Mouse (Mus musculus): Measurements from ENCODE around the gene Adm. TPM values are rescaled to one million over a fixed set of nuclear protein-coding genes. Genes with fewer than 3 reads are reported as not detected.

Gene Adm
- polyA plus RNA-seq, 1 experiment from 2014 or later = 3.1 TPM

DNA sequence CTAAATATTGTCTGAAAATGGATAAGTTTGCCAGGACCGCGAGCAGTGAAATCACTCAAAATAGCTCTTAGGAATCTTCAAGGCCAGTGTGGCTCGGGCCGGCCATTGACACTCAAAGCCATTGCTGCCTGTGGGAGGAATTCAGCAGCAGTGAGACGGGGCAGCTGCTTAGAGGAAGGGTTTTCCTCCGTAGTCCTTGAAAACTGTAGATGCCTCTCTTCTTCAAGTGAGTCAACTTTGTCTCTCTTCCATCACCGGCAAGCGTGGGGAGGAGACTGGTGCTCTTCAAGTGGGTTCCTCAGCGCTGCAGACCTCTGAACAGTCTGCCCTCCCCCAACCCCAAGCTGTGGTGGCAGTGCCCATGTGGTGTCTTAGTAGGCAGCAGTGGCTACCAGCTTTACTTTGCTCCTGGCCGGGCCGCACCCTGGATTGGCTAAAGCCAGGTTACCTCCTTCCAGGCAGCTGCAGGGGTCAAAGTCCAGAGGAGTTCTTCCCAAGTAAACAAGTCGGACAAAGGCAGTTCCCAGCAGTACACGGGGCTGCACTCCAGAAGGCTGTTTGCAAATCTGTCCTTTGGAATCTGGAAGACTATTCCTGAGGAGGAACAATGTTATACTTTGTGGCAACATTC, 21.1 kb downstream of the Adm start:
- H3K4me2 ChIP-seq (replicated peaks) = no peak overlapping the region
- H3K27me3 ChIP-seq = no peaks in the 10 kb centered on the region
- H3K4me3 ChIP-seq = no peak overlapping the region
- H3K4me1 ChIP-seq = no peaks in the 10 kb centered on the region
- no peak overlapping the region for H3K27ac ChIP-seq
- no peak overlapping the region for H3K9ac ChIP-seq
- ATAC-seq (ENCODE audit: low FRiP score, low read depth) = no peak
- no peaks in the 10 kb centered on the region for H3K36me3 ChIP-seq
- H3K9me3 ChIP-seq = no peaks in the 10 kb centered on the region
- WGBS = 78% methylated on average over 13 of the region's 13 CpGs

DNA sequence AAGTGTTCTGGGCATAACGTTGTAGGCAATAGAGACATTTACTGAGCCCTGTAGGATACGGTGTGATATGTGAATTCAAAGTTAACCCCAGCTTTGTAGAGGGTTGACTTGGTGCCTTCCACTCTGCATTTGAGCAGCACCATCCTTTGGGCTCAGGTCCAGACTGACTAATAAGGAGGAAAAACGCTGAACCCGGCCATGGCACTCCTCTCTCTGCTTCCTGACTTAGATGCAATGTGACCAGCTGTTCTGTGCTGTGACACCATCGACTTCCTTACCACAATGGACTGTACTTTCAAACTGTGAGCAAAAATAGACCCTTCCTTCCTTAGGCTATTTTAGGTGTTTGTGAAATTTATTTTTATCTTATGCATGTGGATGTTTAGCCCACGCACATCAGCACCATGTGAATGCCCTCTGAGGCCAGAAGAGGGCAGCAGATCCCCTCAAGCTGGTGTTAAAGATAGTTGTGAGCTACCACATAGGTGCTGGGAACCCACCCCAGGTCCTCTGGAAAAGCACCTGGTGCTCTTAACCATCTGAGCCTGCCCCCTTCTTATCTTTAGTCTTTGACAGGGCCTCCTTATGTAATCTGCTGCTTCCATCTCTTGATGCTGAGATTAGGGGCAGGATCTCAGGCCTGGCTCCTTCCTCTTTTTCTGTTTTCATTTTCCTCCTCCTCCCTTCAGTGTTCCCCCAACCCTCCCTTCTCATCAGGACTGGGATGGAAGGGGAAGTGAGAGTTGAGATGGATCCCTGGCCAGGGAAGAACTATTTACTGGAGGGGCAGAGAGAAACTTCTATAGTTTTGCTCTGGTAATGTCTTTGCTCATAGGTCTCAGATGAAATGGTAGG, 21.9 kb downstream of the Adm start:
- H3K4me2 ChIP-seq (replicated peaks) = no peak overlapping the region
- ATAC-seq (ENCODE audit: low FRiP score, low read depth) = no peak
- no peaks in the 10 kb centered on the region for H3K4me1 ChIP-seq
- no peaks in the 10 kb centered on the region for H3K27me3 ChIP-seq
- no peak overlapping the region for H3K27ac ChIP-seq
- no peaks in the 10 kb centered on the region for H3K36me3 ChIP-seq
- no peaks in the 10 kb centered on the region for H3K9me3 ChIP-seq
- H3K9ac ChIP-seq = no peak overlapping the region
- H3K4me3 ChIP-seq = no peak overlapping the region
- WGBS = 86% methylated on average over 6 of the region's 6 CpGs

GRCm38 (mm10) chr7:110650491-110650890, 23.0 kb downstream of the Adm start:
- 41% methylated on average over 4 of the region's 4 CpGs for WGBS
- Histone ChIP-seq H3K4me2 (replicated peaks) (no peak overlapping the region), H3K4me1 (no peaks in the 10 kb centered on the region), H3K9ac (no peak overlapping the region), H3K9me3 (no peaks in the 10 kb centered on the region), H3K4me3 (no peak overlapping the region), H3K36me3 (no peaks in the 10 kb centered on the region), H3K27me3 (no peaks in the 10 kb centered on the region), H3K27ac (no peak overlapping the region)
- ATAC-seq (ENCODE audit: low FRiP score, low read depth) = no peak

DNA sequence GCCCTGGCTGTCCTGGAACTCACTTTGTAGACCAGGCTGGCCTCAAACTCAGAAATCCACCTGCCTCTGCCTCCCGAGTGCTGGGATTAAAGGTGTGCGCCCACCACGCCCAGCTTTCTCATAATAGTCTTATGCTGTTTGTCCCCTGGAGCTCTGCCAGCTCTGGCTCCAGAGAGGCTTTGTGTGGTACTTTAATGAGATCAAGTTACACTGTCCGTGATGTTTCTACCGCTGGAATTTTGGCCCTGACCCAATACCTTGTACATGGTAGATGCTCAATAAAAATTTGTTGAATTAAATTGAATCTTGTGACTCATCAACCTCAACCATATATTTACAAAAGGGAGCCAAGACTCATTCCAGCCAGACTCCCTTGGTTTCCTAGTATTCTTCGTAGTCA, 23.6 kb downstream of the Adm start:
- 67% methylated on average over 6 of the region's 6 CpGs for WGBS
- Histone ChIP-seq H3K4me1 (no peaks in the 10 kb centered on the region), H3K36me3 (no peaks in the 10 kb centered on the region), H3K9me3 (no peaks in the 10 kb centered on the region), H3K9ac (no peak overlapping the region), H3K4me3 (no peak overlapping the region), H3K27me3 (no peaks in the 10 kb centered on the region), H3K27ac (no peak overlapping the region), H3K4me2 (replicated peaks) (no peak overlapping the region)
- ATAC-seq (ENCODE audit: low FRiP score, low read depth) = no peak

DNA sequence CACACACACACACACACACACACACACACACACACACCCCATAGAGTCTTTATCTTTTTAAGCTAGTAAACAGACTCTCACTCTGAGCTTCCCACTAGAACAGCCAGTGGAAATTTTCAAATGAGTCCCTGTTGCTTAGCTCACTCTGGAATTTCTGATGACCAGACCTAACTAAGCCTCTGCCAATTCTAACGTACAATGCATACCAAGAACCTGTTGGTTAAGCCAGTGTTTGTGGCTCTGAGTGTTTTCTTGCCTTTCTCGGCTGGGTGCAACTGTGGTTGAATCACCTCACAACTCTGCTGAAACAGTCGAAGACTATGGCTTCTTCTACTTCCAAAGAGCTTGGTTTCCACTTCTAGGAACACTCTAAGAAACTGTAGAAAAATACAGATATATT, 27.8 kb downstream of the Adm start:
- H3K9ac ChIP-seq = no peak overlapping the region
- H3K4me3 ChIP-seq = no peak overlapping the region
- H3K27me3 ChIP-seq = no peaks in the 10 kb centered on the region
- no peaks in the 10 kb centered on the region for H3K4me1 ChIP-seq
- H3K9me3 ChIP-seq = no peaks in the 10 kb centered on the region
- no peak overlapping the region for H3K27ac ChIP-seq
- H3K4me2 ChIP-seq (replicated peaks) = no peak overlapping the region
- no peaks in the 10 kb centered on the region for H3K36me3 ChIP-seq
- WGBS = 77% methylated on average over 3 of the region's 3 CpGs
- no peak for ATAC-seq (ENCODE audit: low FRiP score, low read depth)

DNA sequence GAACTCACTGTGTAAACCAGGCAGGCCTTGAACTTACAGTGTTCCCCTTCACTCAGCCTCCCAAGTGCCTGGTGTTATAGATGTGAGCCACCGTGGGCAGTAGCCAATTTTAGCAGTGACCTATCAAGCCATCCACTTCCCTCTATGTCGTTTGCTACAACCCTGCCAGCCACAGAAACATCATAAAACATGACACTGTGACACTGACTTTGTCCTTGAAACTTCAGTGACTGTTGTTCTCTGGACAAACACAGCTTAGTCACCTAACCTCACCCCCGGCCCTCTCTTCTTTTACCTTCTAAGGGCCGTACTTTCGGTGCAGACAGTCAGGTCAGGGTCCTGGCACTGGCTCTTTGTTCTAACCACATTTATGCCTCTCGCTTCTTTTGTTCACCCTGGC, 28.5 kb downstream of the Adm start:
- 67% methylated on average over 6 of the region's 6 CpGs for WGBS
- H3K9me3 ChIP-seq = no peaks in the 10 kb centered on the region

GRCm38 (mm10) chr7:110658378-110658928, 31.0 kb downstream of the Adm start:
- Histone ChIP-seq H3K36me3 (no peaks in the 10 kb centered on the region), H3K4me2 (replicated peaks) (no peak overlapping the region), H3K27me3 (no peaks in the 10 kb centered on the region), H3K9me3 (peaks cover 4% of the 10 kb centered on the region; the same call in 1 of the 2 replicates), H3K4me1 (no peaks in the 10 kb centered on the region), H3K9ac (no peak overlapping the region), H3K4me3 (no peak overlapping the region), H3K27ac (no peak overlapping the region)
- no peak for ATAC-seq (ENCODE audit: low FRiP score, low read depth)
- 59% methylated on average over 3 of the region's 3 CpGs for WGBS

More for the DNA sequence above, 28.5 kb downstream of the Adm start:
- Histone ChIP-seq H3K4me3 (no peak overlapping the region), H3K36me3 (no peaks in the 10 kb centered on the region), H3K27ac (no peak overlapping the region), H3K9ac (no peak overlapping the region), H3K4me2 (replicated peaks) (no peak overlapping the region), H3K27me3 (no peaks in the 10 kb centered on the region), H3K4me1 (no peaks in the 10 kb centered on the region)
- no peak for ATAC-seq (ENCODE audit: low FRiP score, low read depth)

GRCm38 (mm10) chr7:110666537-110666936, 39.1 kb downstream of the Adm start:
- no peaks in the 10 kb centered on the region for H3K4me1 ChIP-seq
- WGBS = 59% methylated on average over 5 of the region's 5 CpGs
- no peak overlapping the region for H3K4me2 ChIP-seq (replicated peaks)
- H3K27ac ChIP-seq = no peak overlapping the region
- peaks cover 4% of the 10 kb centered on the region; the same call in 1 of the 2 replicates for H3K9me3 ChIP-seq
- no peak for ATAC-seq (ENCODE audit: low FRiP score, low read depth)
- no peak overlapping the region for H3K9ac ChIP-seq
- H3K4me3 ChIP-seq = no peak overlapping the region
- no peaks in the 10 kb centered on the region for H3K36me3 ChIP-seq
- no peaks in the 10 kb centered on the region for H3K27me3 ChIP-seq

DNA sequence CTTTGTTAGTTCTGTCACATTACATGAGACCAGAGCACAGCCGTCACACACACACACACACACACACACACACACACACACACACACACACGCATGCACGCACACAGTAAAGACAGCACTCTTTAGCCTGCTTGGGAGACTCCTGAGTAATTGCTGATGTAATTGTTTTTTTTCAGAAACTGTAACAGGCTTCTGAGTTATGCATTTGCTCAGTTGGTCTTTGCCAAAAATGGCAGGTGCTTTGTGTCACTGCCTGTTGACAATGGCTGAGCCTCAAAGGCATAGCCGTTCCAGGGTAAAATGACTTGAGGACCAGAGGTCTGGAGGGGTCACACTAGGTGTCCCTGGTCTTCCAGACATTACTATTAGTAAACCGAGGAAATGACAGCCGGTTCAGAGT, 40.8 kb downstream of the Adm start:
- no peak overlapping the region for H3K4me3 ChIP-seq
- no peaks in the 10 kb centered on the region for H3K9me3 ChIP-seq
- no peaks in the 10 kb centered on the region for H3K27me3 ChIP-seq
- no peak overlapping the region for H3K9ac ChIP-seq
- 76% methylated on average over 6 of the region's 6 CpGs for WGBS
- no peaks in the 10 kb centered on the region for H3K36me3 ChIP-seq
- H3K27ac ChIP-seq = no peak overlapping the region
- no peaks in the 10 kb centered on the region for H3K4me1 ChIP-seq
- no peak overlapping the region for H3K4me2 ChIP-seq (replicated peaks)
- ATAC-seq (ENCODE audit: low FRiP score, low read depth) = no peak

DNA sequence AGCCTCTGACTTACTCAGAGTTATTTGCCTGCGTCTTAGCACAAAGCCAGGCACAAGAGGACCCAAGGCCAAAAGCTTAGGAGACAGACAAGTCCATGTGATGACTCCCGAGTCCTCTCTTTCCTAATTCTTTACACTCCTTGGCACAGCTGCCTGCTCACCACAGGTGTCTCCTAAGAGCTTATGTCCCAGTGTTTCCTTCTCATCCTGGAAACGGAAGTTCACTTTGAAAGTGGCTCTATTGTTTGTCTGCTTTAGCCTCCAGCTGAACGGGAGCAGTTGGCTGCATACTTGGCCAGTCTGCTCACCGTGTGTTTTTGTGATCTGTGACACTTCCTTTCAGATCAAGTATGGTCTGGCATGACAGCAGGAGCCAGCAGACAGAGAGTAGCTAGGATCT, 41.3 kb downstream of the Adm start:
- ATAC-seq (ENCODE audit: low FRiP score, low read depth) = no peak
- Histone ChIP-seq H3K4me2 (replicated peaks) (no peak overlapping the region), H3K36me3 (no peaks in the 10 kb centered on the region), H3K27ac (no peak overlapping the region), H3K4me1 (no peaks in the 10 kb centered on the region), H3K27me3 (no peaks in the 10 kb centered on the region), H3K9ac (no peak overlapping the region), H3K9me3 (no peaks in the 10 kb centered on the region), H3K4me3 (no peak overlapping the region)
- WGBS = 49% methylated on average over 5 of the region's 5 CpGs

- Histone ChIP-seq H3K27ac (no peak overlapping the region), H3K4me2 (replicated peaks) (no peak overlapping the region), H3K4me1 (no peaks in the 10 kb centered on the region), H3K36me3 (no peaks in the 10 kb centered on the region), H3K9me3 (no peaks in the 10 kb centered on the region), H3K9ac (no peak overlapping the region), H3K27me3 (no peaks in the 10 kb centered on the region), H3K4me3 (no peak overlapping the region)
- WGBS = 49% methylated on average over 6 of the region's 6 CpGs
- no peak for ATAC-seq (ENCODE audit: low FRiP score, low read depth)
Observed at GRCm38 (mm10) chr7:110671121-110671680, 43.7 kb downstream of the Adm start.

All from limb, embryonic 13.5 days (tissue).